Mouse (Mus musculus): ENCODE results near the gene Ercc6.

GRCm38 (mm10) chr14:32543075-32543474 is 29.8 kb downstream of the Ercc6 start:
- TF ChIP-seq CTCF (IDR thresholded peaks at IDR 0.05) (no peak; the same call in 1 of the 2 replicates), EP300 (IDR thresholded peaks at IDR 0.05) (no peak)

Measured in lung, postnatal 0 days (tissue).